Mouse (Mus musculus) adrenal gland, postnatal 0 days (tissue): ENCODE data around the gene Asic5. TPM values are rescaled to one million over a fixed set of nuclear protein-coding genes. Genes with fewer than 3 reads are reported as not detected.

Experiments used
- polyA plus RNA-seq: library from polyadenylated mRNA; unstranded; fragments of >200 nt; fragmentation: Nextera tagmentation; extraction: Ambion mirVana; gene quantifications from 2 replicates; pipeline ENCODE4 v1.2.1, GENCODE M21; 2015

Asic5 gene
- polyA plus RNA-seq, result 0.46 TPM in 1 of 2 replicates, not detected in the other

GRCm38 (mm10) chr3:81981990-81982389 lies at the start of gene Asic5:
Gene Asic5 (plus strand): TSS chr3:81982290.

DNA sequence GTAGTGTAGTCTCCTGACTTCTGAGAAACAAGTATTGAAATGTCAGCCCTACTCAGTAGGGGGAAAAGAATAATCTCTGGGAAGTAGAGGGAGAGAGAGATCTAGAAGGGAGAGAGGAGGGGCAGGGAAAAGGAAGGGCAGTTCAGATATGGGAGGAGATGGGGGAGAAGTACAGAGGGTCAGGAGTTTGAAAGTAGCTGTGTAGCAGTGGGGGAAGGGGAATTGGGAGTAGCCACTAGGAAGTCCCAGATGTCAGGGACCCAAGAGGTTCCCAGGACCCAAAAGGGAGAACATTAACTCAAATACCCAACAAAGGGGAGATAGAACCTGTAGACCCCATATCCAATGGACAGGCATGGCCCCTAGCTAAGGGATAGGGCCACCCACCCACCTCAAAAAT lies 6.0 kb upstream of the Asic5 start, which contains the start of gene Tdo2:
TSS of gene Tdo2 (minus strand) at position 101 of the 400 bp plus-strand sequence.

Other genes starting within 250 kb of the Asic5 start
- 61.2 and 94.6 TPM in 2 replicates for gene Ctso, start 49.7 kb upstream of the Asic5 start, polyA plus RNA-seq
- gene Tdo2, start 6.1 kb upstream of the Asic5 start, polyA plus RNA-seq, result 0.66 and 1.9 TPM in 2 replicates
- gene Gucy1b1, start 92.4 kb downstream of the Asic5 start, polyA plus RNA-seq, result 20.4 and 28.1 TPM in 2 replicates
- 34.8 and 44.8 TPM in 2 replicates for gene Gucy1a1, start 163.5 kb downstream of the Asic5 start, polyA plus RNA-seq